ENCODE assay signal across 24 mouse cellular contexts in genomic region chr2:115322582-115322981, GRCm38 (mm10).
DNase-seq lines count a peak whose midpoint lies in the region; ATAC-seq lines count a peak whose summit lies in the region.
"Had no signal": no experiment of that assay in that cellular context is flagged by ENCODE, and none has a peak within 500 bp of the region (broad histone marks: within the 10 kb centered on the region; RNA-seq: fewer than 3 reads in every experiment).

No protein-coding gene starts in this region.

- 13% methylated on average over 5 of the region's 5 CpGs for WGBS in forebrain, embryonic 12.5 days
- 13% methylated on average over 5 of the region's 5 CpGs for WGBS in forebrain, embryonic 13.5 days
- WGBS in midbrain, embryonic 10.5 days: 5% methylated on average over 5 of the region's 5 CpGs
- WGBS in midbrain, embryonic 15.5 days: 17% methylated on average over 5 of the region's 5 CpGs

- peaks cover 4% of the 10 kb centered on the region; the same call in 1 of the 2 replicates for H3K4me1 ChIP-seq in forebrain, embryonic 12.5 days
- peaks cover 5% of the 10 kb centered on the region; the same call in 1 of the 2 replicates for H3K4me1 ChIP-seq in forebrain, embryonic 13.5 days
- peaks cover 5% of the 10 kb centered on the region for H3K4me1 ChIP-seq in midbrain, embryonic 10.5 days
- H3K4me1 ChIP-seq in midbrain, embryonic 15.5 days: no peaks in the 10 kb centered on the region
- H3K4me1 ChIP-seq: embryonic facial prominence, embryonic 12.5 days; liver, embryonic 13.5 days; lung, embryonic 15.5 days; megakaryocyte, embryonic 14.5 days had no signal

- no peak overlapping the region for H3K27ac ChIP-seq in forebrain, embryonic 12.5 days
- H3K27ac ChIP-seq in forebrain, embryonic 13.5 days: no peak overlapping the region
- no peak overlapping the region for H3K27ac ChIP-seq in midbrain, embryonic 10.5 days (replicated peaks)
- H3K27ac ChIP-seq in midbrain, embryonic 15.5 days: no peak overlapping the region
- H3K27ac ChIP-seq: embryonic facial prominence, embryonic 12.5 days; layer of hippocampus, adult 2 months; liver, embryonic 13.5 days; lung, embryonic 15.5 days; neural tube, embryonic 12.5 days had no signal

- 0 out of 2 replicates have a peak, but pooled peaks have one; percentile 49 for ATAC-seq in forebrain, embryonic 12.5 days (ENCODE audit: low FRiP score)
- no peak; the same call in 1 of the 2 replicates for ATAC-seq in forebrain, embryonic 13.5 days
- no peak for ATAC-seq in midbrain, embryonic 15.5 days (replicated peaks)
- ATAC-seq: activated CD4-positive, CD25-positive, alpha-beta regulatory T cell, adult 4 months; intestine, postnatal 0 days had no signal

- peak; percentile 48 for DNase-seq in midbrain, embryonic 10.5 days (ENCODE audit: low spot score)
- peak; percentile 49 for DNase-seq in forelimb bud, embryonic 11.5 days (ENCODE audit: low read depth, low spot score)
- no peak for DNase-seq in retina, embryonic 14.5 days (ENCODE audit: low spot score)
- no peak for DNase-seq in gastrocnemius, adult 18-20 months (ENCODE audit: low spot score)
- DNase-seq: adrenal gland, adult 8-10 months; cerebellum, adult 2 months; cerebellum, postnatal 36 days; heart, postnatal 4 days; kidney, postnatal 25 days; liver, embryonic 13.5 days; lung, postnatal 36 days; retina, postnatal 1 day; right cerebral cortex, postnatal 25 days; spleen, adult 18-20 months had no signal

- no peak overlapping the region for H3K9ac ChIP-seq in forebrain, embryonic 12.5 days
- no peak overlapping the region for H3K9ac ChIP-seq in forebrain, embryonic 13.5 days
- H3K9ac ChIP-seq in midbrain, embryonic 15.5 days: no peak overlapping the region
- H3K9ac ChIP-seq: embryonic facial prominence, embryonic 12.5 days; liver, embryonic 13.5 days; lung, embryonic 15.5 days; neural tube, embryonic 12.5 days had no signal

- H3K27me3 ChIP-seq in forebrain, embryonic 12.5 days: peaks cover 49% of the 10 kb centered on the region
- H3K27me3 ChIP-seq in forebrain, embryonic 13.5 days: peaks cover 17% of the 10 kb centered on the region
- H3K27me3 ChIP-seq in midbrain, embryonic 10.5 days (ENCODE audit: low read depth, poor library complexity, severe bottlenecking): peaks cover 72% of the 10 kb centered on the region
- 0 out of 2 replicates have a peak, but pooled peaks cover 7% of the 10 kb centered on the region for H3K27me3 ChIP-seq in midbrain, embryonic 15.5 days (replicated peaks)
- H3K27me3 ChIP-seq: embryonic facial prominence, embryonic 12.5 days; liver, embryonic 13.5 days; lung, embryonic 15.5 days; megakaryocyte, embryonic 14.5 days; neural tube, embryonic 12.5 days had no signal

- H3K9me3 ChIP-seq in forebrain, embryonic 12.5 days: no peaks in the 10 kb centered on the region
- no peaks in the 10 kb centered on the region for H3K9me3 ChIP-seq in forebrain, embryonic 13.5 days (replicated peaks)
- H3K9me3 ChIP-seq in midbrain, embryonic 10.5 days (replicated peaks): no peaks in the 10 kb centered on the region
- H3K9me3 ChIP-seq in midbrain, embryonic 15.5 days: no peaks in the 10 kb centered on the region
- H3K9me3 ChIP-seq: embryonic facial prominence, embryonic 12.5 days; liver, embryonic 13.5 days; lung, embryonic 15.5 days; neural tube, embryonic 12.5 days had no signal

- no peak overlapping the region for H3K4me2 ChIP-seq in forebrain, embryonic 12.5 days
- H3K4me2 ChIP-seq in forebrain, embryonic 13.5 days: no peak overlapping the region
- H3K4me2 ChIP-seq in midbrain, embryonic 15.5 days: no peak overlapping the region
- H3K4me2 ChIP-seq: embryonic facial prominence, embryonic 12.5 days; liver, embryonic 13.5 days; lung, embryonic 15.5 days; neural tube, embryonic 12.5 days had no signal

- H3K36me3 ChIP-seq in forebrain, embryonic 12.5 days (replicated peaks): no peaks in the 10 kb centered on the region
- no peaks in the 10 kb centered on the region for H3K36me3 ChIP-seq in forebrain, embryonic 13.5 days (ENCODE audit: poor library complexity, severe bottlenecking)
- no peaks in the 10 kb centered on the region for H3K36me3 ChIP-seq in midbrain, embryonic 10.5 days
- H3K36me3 ChIP-seq in midbrain, embryonic 15.5 days (replicated peaks): no peaks in the 10 kb centered on the region
- H3K36me3 ChIP-seq: embryonic facial prominence, embryonic 12.5 days; liver, embryonic 13.5 days; lung, embryonic 15.5 days; neural tube, embryonic 12.5 days had no signal

- H3K4me3 ChIP-seq in forebrain, embryonic 12.5 days (replicated peaks): no peak overlapping the region
- H3K4me3 ChIP-seq in forebrain, embryonic 13.5 days: no peak overlapping the region
- no peak overlapping the region for H3K4me3 ChIP-seq in midbrain, embryonic 10.5 days
- H3K4me3 ChIP-seq in midbrain, embryonic 15.5 days: no peak overlapping the region
- H3K4me3 ChIP-seq: embryonic facial prominence, embryonic 12.5 days; layer of hippocampus, adult 2 months; liver, embryonic 13.5 days; lung, embryonic 15.5 days; megakaryocyte, embryonic 14.5 days; neural tube, embryonic 12.5 days had no signal

Comparison
In these comparisons a context has a peak if more than half of its experiments do, and no peak if none do; other contexts are left out.
1. DNase-seq: peak in midbrain, embryonic 10.5 days (single experiment) and forelimb bud, embryonic 11.5 days (single experiment); none in retina, embryonic 14.5 days (single experiment) and gastrocnemius, adult 18-20 months (single experiment).